Mouse (Mus musculus) layer of hippocampus, adult 9-10 months (tissue): ENCODE data around the gene Gm11554.
"Not testable (repeated sequence)": the region's sequence is repeated elsewhere in the genome, so short reads cannot be mapped to it uniquely, and the experiment has no call there.

Experiments used
- DNase-seq: peaks from one replicate; pipeline ENCODE4 v3.0.0; 2022; ENCODE audit warnings: low spot score

Gene Gm11554

DNA sequence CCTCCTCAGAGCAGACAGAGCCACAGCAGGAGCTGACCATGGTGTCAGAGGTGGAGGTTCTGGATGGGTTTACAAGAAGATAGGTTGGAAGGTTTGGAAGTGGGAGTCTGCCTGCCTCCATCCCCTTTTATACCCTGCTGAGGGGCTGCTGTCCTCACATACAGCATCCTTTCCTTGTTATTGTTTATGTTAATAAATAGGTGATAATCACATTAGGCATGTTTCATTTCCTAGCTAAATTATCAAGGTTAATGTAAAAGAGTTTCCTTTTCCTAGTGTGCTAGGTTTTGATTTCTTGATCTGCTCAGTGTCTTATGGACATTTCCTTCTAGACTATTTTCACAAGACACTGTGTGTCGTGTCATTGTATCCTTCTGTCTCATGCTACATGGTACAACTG is at the start of gene Gm11554:
Gene Gm11554, minus strand, starts transcription at position 101 of the 400 bp plus-strand sequence.
- not testable (repeated sequence) for DNase-seq

DNA sequence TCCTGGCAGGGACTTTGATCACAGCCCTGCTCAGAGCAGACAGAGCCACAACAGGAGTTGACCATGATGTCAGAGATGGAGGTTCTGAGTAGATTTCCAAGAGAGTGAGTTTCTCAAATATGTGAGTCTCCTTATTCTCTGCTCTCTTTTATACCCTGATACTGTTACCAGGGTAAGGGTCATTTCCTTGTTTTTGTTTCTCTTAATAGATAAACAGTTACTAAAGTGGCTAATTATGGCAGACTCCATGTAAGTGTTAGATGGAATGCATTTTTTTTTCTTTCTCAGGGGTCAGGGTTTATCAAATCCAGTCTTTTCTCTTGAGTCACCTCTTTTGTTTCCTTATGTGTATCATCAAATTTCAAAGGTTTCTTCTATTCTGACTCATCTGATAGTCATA is 47.3 kb upstream of the Gm11554 start, which contains the start of gene Krtap4-16:
Gene Krtap4-16, minus strand, starts transcription at position 101 of the 400 bp plus-strand sequence.
- no peak for DNase-seq

DNA sequence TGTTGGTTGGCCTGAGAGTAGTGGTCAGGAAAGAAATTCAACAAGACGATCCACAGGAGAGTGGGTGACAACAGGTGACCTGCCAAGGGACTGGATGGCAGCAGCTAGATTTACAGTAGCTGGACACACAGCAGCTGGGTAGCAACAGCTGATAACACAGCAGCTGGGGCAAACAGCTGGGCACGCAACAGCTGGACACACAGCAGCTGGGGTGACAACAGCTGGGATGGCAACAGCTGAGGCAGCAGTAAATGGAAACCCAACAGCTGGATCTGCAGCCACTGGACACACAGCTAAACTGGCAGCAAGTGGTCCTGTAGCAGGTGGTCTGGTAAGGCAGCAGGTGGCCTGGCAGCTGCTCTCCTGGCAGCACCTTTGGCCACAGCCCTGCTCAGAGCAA is 42.5 kb upstream of the Gm11554 start:
- no peak for DNase-seq

DNA sequence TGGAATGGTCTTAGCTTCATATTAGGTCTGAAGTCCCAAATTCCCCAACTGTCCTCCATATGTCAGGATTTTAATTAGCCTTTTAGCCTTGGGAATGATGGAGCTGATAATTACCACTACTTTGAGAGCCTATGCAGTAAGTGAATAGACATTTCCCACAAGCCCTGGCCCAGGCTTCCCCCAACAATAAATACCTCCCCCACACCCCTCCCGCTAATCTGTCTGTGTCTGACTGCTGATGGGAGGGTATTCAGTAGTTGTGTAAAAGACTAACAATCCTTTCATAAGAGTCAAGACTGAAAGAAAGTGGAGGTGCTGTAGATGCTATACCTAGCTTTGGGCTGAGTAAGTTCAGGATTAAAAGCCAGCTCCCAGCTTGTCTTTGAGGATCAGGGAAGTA is 37.9 kb upstream of the Gm11554 start:
- no peak for DNase-seq

DNA sequence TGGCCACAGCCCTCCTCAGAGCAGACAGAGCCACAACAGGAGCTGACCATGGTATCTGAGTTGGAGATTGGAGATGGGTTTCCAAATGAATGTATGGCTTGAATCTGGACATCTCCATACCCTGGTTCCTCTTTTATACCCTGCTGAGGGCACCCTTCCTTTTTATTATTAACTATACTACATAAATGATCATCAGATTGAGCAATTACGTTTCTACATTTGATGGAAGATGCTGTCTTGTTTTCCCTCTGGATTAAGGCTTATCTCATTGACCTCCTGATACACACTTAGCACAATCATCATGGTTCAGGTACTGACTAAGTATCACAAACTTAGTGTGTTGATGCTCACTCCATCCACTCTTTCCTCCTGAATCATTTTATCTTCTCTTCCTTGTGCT is 33.7 kb upstream of the Gm11554 start, which contains the start of gene 2300003K06Rik:
Gene 2300003K06Rik, minus strand, starts transcription at position 101 of the 400 bp plus-strand sequence.
- DNase-seq: no peak

DNA sequence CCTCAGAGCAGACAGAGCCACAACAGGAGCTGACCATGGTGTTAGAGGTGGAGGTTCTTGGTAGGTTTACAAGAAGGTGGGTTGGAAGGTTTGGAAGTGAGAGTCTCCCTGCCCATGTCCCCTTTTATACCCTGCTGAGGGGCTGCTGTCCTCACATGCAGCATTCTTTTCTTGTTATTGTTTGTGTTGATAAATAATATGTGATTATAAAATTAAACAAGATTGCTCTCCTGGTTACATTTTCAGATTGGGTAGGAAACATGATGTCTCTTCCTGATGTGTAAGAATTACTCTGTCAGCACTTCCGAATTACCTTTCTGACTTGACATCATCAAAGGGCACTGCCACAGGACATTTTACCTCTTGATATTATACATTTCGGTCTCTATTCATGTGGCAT is 11.3 kb upstream of the Gm11554 start, which contains the start of gene Gm11564:
Gene Gm11564, minus strand, starts transcription at position 101 of the 400 bp plus-strand sequence.
- not testable (repeated sequence) for DNase-seq

DNA sequence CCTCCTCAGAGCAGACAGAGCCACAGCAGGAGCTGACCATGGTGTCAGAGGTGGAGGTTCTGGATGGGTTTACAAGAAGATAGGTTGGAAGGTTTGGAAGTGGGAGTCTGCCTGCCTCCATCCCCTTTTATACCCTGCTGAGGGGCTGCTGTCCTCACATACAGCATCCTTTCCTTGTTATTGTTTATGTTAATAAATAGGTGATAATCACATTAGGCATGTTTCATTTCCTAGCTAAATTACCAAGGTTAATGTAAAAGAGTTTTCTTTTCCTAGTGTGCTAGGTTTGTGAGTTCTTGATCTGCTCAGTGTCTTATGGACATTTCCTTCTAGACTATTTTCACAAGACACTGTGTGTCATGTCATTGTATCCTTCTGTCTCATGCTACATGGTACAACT is 5.5 kb upstream of the Gm11554 start, which contains the start of gene Krtap4-13:
Gene Krtap4-13, minus strand, starts transcription at position 101 of the 400 bp plus-strand sequence.
- DNase-seq: not testable (repeated sequence)

DNA sequence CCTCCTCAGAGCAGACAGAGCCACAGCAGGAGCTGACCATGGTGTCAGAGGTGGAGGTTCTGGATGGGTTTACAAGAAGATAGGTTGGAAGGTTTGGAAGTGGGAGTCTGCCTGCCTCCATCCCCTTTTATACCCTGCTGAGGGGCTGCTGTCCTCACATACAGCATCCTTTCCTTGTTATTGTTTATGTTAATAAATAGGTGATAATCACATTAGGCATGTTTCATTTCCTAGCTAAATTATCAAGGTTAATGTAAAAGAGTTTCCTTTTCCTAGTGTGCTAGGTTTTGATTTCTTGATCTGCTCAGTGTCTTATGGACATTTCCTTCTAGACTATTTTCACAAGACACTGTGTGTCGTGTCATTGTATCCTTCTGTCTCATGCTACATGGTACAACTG is 5.4 kb downstream of the Gm11554 start, which contains the start of gene Gm11569:
Gene Gm11569, minus strand, starts transcription at position 101 of the 400 bp plus-strand sequence.
- DNase-seq: not testable (repeated sequence)

DNA sequence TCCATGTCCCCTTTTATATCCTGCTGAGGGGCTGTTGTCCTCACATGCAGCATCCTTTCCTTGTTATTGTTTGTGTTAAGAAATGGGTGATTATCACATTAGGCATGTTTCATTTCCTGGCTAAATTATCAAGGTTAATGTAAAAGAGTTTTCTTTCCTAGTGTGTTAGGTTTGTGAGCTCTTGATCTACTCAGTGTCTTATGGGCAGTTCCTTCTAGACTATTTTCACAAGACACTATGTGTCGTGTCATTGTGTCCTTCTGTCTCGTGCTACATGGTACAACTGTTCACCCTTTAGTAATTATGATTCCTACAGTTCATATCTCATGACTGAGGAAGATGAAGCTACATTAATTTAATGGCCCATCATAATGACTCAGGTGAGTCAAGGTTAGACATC is 10.9 kb downstream of the Gm11554 start, which contains the start of gene Gm11596:
Gene Gm11596, minus strand, starts transcription at position 101 of the 400 bp plus-strand sequence.
- no peak for DNase-seq

DNA sequence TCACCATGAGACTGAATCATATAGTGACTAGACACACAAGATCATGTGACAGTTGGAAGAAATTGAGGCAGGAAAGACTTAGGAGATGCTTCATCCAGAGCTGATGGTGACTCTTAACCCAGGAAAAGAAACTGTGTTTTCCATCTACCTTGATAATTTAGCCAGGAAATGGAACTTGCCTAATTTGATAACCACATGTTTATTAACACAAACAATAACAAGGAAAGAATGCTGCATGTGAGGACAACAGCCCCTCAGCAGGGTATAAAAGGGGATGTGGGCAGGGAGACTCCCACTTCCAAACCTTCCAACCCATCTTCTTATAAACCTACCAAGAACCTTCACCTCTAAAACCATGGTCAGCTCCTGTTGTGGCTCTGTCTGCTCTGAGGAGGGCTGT is 19.3 kb downstream of the Gm11554 start, which contains the start of gene Krtap4-9:
Gene Krtap4-9, plus strand, starts transcription at position 301 of the 400 bp plus-strand sequence.
- not testable (repeated sequence) for DNase-seq

DNA sequence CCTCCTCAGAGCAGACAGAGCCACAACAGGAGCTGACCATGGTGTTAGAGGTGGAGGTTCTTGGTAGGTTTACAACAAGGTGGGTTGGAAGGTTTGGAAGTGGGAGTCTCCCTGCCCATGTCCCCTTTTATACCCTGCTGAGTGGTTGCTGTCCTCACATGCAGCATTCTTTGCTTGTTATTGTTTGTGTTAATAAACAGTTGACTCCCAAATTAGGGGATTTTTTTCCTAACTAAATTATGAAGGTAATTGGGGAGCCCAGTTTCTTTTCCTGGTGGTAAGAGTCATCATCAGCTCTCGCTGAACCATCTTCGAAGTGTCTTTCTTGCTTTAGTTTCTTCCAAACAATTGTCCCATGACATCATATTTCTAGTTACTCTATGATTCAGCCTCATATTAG is 23.6 kb downstream of the Gm11554 start, which contains the start of gene Krtap4-8:
Gene Krtap4-8, minus strand, starts transcription at position 101 of the 400 bp plus-strand sequence.
- no peak for DNase-seq

DNA sequence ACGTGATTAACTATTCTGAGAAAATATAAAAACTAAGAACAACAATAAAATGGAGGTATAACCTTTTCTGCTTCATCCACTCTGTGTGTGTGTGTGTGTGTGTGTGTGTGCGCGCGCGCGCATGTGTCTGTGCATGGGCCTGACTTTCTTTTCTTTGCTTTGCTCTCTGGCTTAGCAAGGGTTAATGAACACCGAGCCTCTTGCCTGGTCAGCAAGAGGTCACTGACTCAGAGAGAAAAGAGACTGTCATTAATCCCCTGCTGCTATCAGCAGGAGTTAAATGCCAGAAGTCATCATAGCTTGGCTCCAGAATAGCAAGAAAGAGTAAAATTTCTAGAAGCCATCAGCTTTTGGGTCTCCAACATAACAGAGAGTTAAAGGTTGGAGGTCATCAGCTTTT is 25.8 kb downstream of the Gm11554 start:
- DNase-seq: no peak

DNA sequence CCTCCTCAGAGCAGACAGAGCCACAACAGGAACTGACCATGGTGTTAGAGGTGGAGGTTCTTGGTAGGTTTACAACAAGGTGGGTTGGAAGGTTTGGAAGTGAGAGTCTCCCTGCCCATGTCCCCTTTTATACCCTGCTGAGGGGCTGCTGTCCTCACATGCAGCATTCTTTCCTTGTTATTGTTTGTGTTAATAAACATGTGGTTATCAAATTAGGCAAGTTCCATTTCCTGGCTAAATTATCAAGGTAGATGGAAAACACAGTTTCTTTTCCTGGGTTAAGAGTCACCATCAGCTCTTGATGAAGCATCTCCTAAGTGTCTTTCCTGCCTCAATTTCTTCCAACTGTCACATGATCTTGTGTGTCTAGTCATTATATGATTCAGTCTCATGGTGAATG is 31.4 kb downstream of the Gm11554 start, which contains the start of gene Gm11595:
Gene Gm11595, minus strand, starts transcription at position 101 of the 400 bp plus-strand sequence.
- not testable (repeated sequence) for DNase-seq

DNA sequence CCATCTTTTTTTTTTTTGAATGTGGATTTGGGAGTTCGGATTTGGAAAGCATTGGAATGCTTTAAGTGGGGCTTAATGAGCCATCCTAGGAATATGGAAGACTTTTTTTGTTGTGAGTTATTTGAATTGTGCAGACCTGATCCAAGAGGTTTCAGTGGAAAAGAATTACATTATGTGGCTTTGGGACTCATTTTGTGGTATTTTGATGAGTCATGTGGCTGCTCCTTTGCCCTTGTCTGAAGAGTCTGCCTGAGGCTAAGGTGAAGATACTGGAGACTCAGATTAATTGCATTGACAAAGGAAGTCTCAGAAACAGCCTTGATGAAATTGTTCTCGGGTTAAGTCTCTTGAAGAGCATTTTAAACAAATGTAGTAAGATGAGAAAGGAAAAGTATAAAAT is 35.8 kb downstream of the Gm11554 start:
- DNase-seq: no peak

DNA sequence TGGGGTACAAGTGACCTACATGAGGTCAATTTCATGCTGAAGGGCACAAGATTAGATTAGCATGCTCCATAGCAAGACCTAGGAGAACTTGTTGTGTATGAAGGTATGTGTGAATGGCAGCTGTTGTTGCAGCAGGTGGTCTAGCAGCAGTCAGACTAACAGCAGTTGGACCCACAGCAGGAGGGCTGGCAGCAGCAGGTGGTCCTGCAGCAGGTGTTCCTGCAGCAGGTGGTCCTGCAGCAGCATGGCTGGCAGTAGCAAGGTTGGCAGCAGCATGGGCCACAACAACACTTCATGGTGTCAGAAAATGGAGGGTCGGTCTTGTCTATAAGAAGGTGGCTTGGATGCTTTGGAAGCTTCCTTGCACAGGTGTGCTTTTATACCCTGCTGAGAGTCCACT is 45.4 kb downstream of the Gm11554 start:
- DNase-seq: no peak
